ENCODE assay signal across 9 mouse cellular contexts in genomic region chr17:26660192-26660912, GRCm38 (mm10). TPM values are rescaled to one million over a fixed set of nuclear protein-coding genes. Genes with fewer than 3 reads are reported as not detected.
DNase-seq lines count a peak whose midpoint lies in the region; ATAC-seq and TF ChIP-seq lines count a peak whose summit lies in the region.
"Had no signal": no experiment of that assay in that cellular context is flagged by ENCODE, and none has a peak within 500 bp of the region (broad histone marks: within the 10 kb centered on the region; RNA-seq: fewer than 3 reads in every experiment).

No protein-coding gene starts in this region.

- H3K9ac ChIP-seq in embryonic facial prominence, embryonic 14.5 days (ENCODE audit: low read depth, low read length), result no peak overlapping the region
- no peak overlapping the region for H3K9ac ChIP-seq in liver, embryonic 14.5 days (replicated peaks)
- no peak overlapping the region for H3K9ac ChIP-seq in neural tube, embryonic 13.5 days

- TF ChIP-seq POLR2A in testis, adult 2 months (IDR thresholded peaks at IDR 0.05; ENCODE audit: control insufficient read depth, low read depth, low read length), result no peak

- no peak overlapping the region for H3K27ac ChIP-seq in embryonic facial prominence, embryonic 14.5 days (replicated peaks; ENCODE audit: low read depth, low read length)
- H3K27ac ChIP-seq in liver, embryonic 14.5 days, result no peak overlapping the region
- no peak overlapping the region for H3K27ac ChIP-seq in neural tube, embryonic 13.5 days (replicated peaks)
- peak overlapping the region; percentile 12; the same call in 1 of the 2 replicates for H3K27ac ChIP-seq in testis, adult 2 months (ENCODE audit: control insufficient read depth, insufficient read depth, low read depth, low read length)

- H3K4me1 ChIP-seq in embryonic facial prominence, embryonic 14.5 days (ENCODE audit: control insufficient read depth, insufficient read depth, low read length), result peaks cover 7% of the 10 kb centered on the region
- H3K4me1 ChIP-seq in liver, embryonic 14.5 days (replicated peaks; ENCODE audit: control insufficient read depth in 2 of 2, insufficient read depth in 2 of 2, low read length in 1 of 2), result peaks cover 11 to 18% of the 10 kb centered on the region in 2 experiments
- H3K4me1 ChIP-seq in neural tube, embryonic 13.5 days (replicated peaks), result peaks cover 21% of the 10 kb centered on the region
- peaks cover 17% of the 10 kb centered on the region for H3K4me1 ChIP-seq in testis, adult 2 months (ENCODE audit: control insufficient read depth, insufficient read depth, low read length)

- H3K4me3 ChIP-seq in embryonic facial prominence, embryonic 14.5 days (ENCODE audit: low read depth, low read length), result no peak overlapping the region
- no peak overlapping the region for H3K4me3 ChIP-seq in liver, embryonic 14.5 days (ENCODE audit: insufficient read depth in 1 of 2, low read depth in 2 of 2, low read length in 2 of 2)
- H3K4me3 ChIP-seq in neural tube, embryonic 13.5 days, result peak overlapping the region; percentile 9; the same call in 1 of the 2 replicates
- H3K4me3 ChIP-seq in testis, adult 2 months (ENCODE audit: control insufficient read depth, low read depth, low read length), result peak overlapping the region; percentile 69
- H3K4me3 ChIP-seq: erythroblast, embryonic 14.5 days had no signal

- no peak for TF ChIP-seq EP300 in liver, embryonic 14.5 days (IDR thresholded peaks at IDR 0.05; ENCODE audit: low read depth)

- DNase-seq in CD4-positive helper T cell, adult 2 months (ENCODE audit: low read depth, low spot score), result peak; percentile 73
- peak; percentile 82 to 88 for DNase-seq in adrenal gland, postnatal 36 days
- DNase-seq in embryonic facial prominence, embryonic 14.5 days (ENCODE audit: low spot score), result peak; percentile 81
- DNase-seq in heart, adult 9 months (ENCODE audit: low spot score in 2 of 2), result peak; percentile 64 to 67
- peak; percentile 89 for DNase-seq in kidney, postnatal 10 days
- peak in 2 of 3 experiments; percentile 16 to 37 for DNase-seq in liver, embryonic 14.5 days (ENCODE audit: low read depth in 3 of 3, low spot score in 3 of 3)

- H3K36me3 ChIP-seq in embryonic facial prominence, embryonic 14.5 days (ENCODE audit: control insufficient read depth, insufficient read depth, low read length), result peaks cover 19% of the 10 kb centered on the region; the same call in 1 of the 2 replicates
- no peaks in the 10 kb centered on the region for H3K36me3 ChIP-seq in liver, embryonic 14.5 days (replicated peaks; ENCODE audit: control insufficient read depth, insufficient read depth, low read depth)
- H3K36me3 ChIP-seq in neural tube, embryonic 13.5 days, result peaks cover 23% of the 10 kb centered on the region
- no peaks in the 10 kb centered on the region for H3K36me3 ChIP-seq in testis, adult 2 months (ENCODE audit: control insufficient read depth, insufficient read depth, low read length)

- 26% methylated on average over 20 of the region's 21 CpGs for WGBS in embryonic facial prominence, embryonic 14.5 days
- 24% methylated on average over 21 of the region's 21 CpGs for WGBS in liver, embryonic 14.5 days (ENCODE audit: insufficient replicate concordance)
- 27% methylated on average over 21 of the region's 21 CpGs for WGBS in neural tube, embryonic 13.5 days

- TF ChIP-seq CTCF in liver, embryonic 14.5 days (IDR thresholded peaks at IDR 0.05; ENCODE audit: low read depth), result peak; percentile 89
- peak; percentile 74; the same call in 1 of the 2 replicates for TF ChIP-seq CTCF in testis, adult 2 months (IDR thresholded peaks at IDR 0.05; ENCODE audit: control insufficient read depth, insufficient read depth, insufficient replicate concordance, low read depth, low read length)

- no peaks in the 10 kb centered on the region for H3K27me3 ChIP-seq in embryonic facial prominence, embryonic 14.5 days (replicated peaks; ENCODE audit: control insufficient read depth, insufficient read depth, low read length)
- no peaks in the 10 kb centered on the region; the same call in 1 of the 2 replicates for H3K27me3 ChIP-seq in liver, embryonic 14.5 days (ENCODE audit: control insufficient read depth, insufficient read depth, low read length)
- H3K27me3 ChIP-seq in neural tube, embryonic 13.5 days, result no peaks in the 10 kb centered on the region
- no peaks in the 10 kb centered on the region for H3K27me3 ChIP-seq in testis, adult 2 months (ENCODE audit: control insufficient read depth, insufficient read depth, low read length)

- no peak overlapping the region for H3K4me2 ChIP-seq in embryonic facial prominence, embryonic 14.5 days (ENCODE audit: low read depth, low read length)
- no peak overlapping the region for H3K4me2 ChIP-seq in liver, embryonic 14.5 days (ENCODE audit: low read depth)
- peak overlapping the region; percentile 43 for H3K4me2 ChIP-seq in neural tube, embryonic 13.5 days

- H3K9me3 ChIP-seq in embryonic facial prominence, embryonic 14.5 days (ENCODE audit: control insufficient read depth, low read length), result no peaks in the 10 kb centered on the region
- no peaks in the 10 kb centered on the region for H3K9me3 ChIP-seq in liver, embryonic 14.5 days (ENCODE audit: control insufficient read depth, low read length)
- H3K9me3 ChIP-seq in neural tube, embryonic 13.5 days, result no peaks in the 10 kb centered on the region

- peak; percentile 35; the same call in 1 of the 2 replicates for ATAC-seq in embryonic facial prominence, embryonic 14.5 days (ENCODE audit: low read depth)
- no peak for ATAC-seq in liver, embryonic 14.5 days (ENCODE audit: insufficient read depth)
- ATAC-seq in neural tube, embryonic 13.5 days (ENCODE audit: low read depth), result peak; percentile 55

RNA-seq across cellular contexts. Expression of gene Atp6v0e, which starts 2.7 kb away (rescaled TPM):
- 100 to 1,000 TPM; 193 to 224 TPM for total RNA-seq in adrenal gland, postnatal 36 days (2021)
- 229 and 261 TPM in 2 replicates for polyA plus RNA-seq in embryonic facial prominence, embryonic 14.5 days (2014; fragmentation: Nextera tagmentation; extraction: Ambion mirVana)
- polyA plus RNA-seq in liver, embryonic 14.5 days (2012; rRNA removed), result 99.3 and 118 TPM in 2 replicates
- 204 and 209 TPM in 2 replicates for polyA plus RNA-seq in liver, embryonic 14.5 days (2014; fragmentation: Nextera tagmentation; extraction: Ambion mirVana)
- 126 and 130 TPM in 2 replicates for polyA plus RNA-seq in neural tube, embryonic 13.5 days (2015; fragmentation: Nextera tagmentation; extraction: Ambion mirVana)
- polyA plus RNA-seq in testis, adult 2 months (2012; rRNA removed), result 81.1 and 101 TPM in 2 replicates

RNA-seq across cellular contexts. Expression of gene Crebrf, which starts 55.1 kb away (rescaled TPM):
- total RNA-seq in adrenal gland, postnatal 36 days (2021), result 10 to 100 TPM; 64.7 to 78.0 TPM
- 4.2 and 5.1 TPM in 2 replicates for polyA plus RNA-seq in embryonic facial prominence, embryonic 14.5 days (2014; fragmentation: Nextera tagmentation; extraction: Ambion mirVana)
- 1.2 and 1.3 TPM in 2 replicates for polyA plus RNA-seq in liver, embryonic 14.5 days (2012; rRNA removed)
- polyA plus RNA-seq in liver, embryonic 14.5 days (2014; fragmentation: Nextera tagmentation; extraction: Ambion mirVana), result 2.8 and 3.2 TPM in 2 replicates
- polyA plus RNA-seq in neural tube, embryonic 13.5 days (2015; fragmentation: Nextera tagmentation; extraction: Ambion mirVana), result 9.9 and 11.4 TPM in 2 replicates
- 8.6 and 11.1 TPM in 2 replicates for polyA plus RNA-seq in testis, adult 2 months (2012; rRNA removed)

Comparison
In these comparisons a context has a peak if more than half of its experiments do, and no peak if none do; other contexts are left out.
1. DNase-seq: peak in every context shown above with its lines; median percentile 89 in kidney, postnatal 10 days; 85 in adrenal gland, postnatal 36 days; 81 in embryonic facial prominence, embryonic 14.5 days; 73 in CD4-positive helper T cell, adult 2 months; 66 in heart, adult 9 months; 26 in liver, embryonic 14.5 days.
2. H3K4me3 ChIP-seq: peak in neural tube, embryonic 13.5 days (single experiment) and testis, adult 2 months (single experiment); none in embryonic facial prominence, embryonic 14.5 days (single experiment) and liver, embryonic 14.5 days (0 of 2).